Mouse (Mus musculus): ENCODE measurements around the gene Vps29.

GRCm38 (mm10) chr5:122378171-122378570 is 24.0 kb downstream of the Vps29 start:
- TF ChIP-seq CTCF (IDR thresholded peaks at IDR 0.05; ENCODE audit: borderline replicate concordance, insufficient read depth, low read depth, low read length) = no peak
- TF ChIP-seq POLR2A (IDR thresholded peaks at IDR 0.05; ENCODE audit: borderline replicate concordance, insufficient read depth, low read length) = no peak
